Mouse (Mus musculus): Measurements from ENCODE around the gene Aaas. TPM values are rescaled to one million over a fixed set of nuclear protein-coding genes. Genes with fewer than 3 reads are reported as not detected.
A peak's percentile ranks its signal among the peaks of the same experiment; 100 is the strongest.
"Not testable (repeated sequence)": the region's sequence is repeated elsewhere in the genome, so short reads cannot be mapped to it uniquely, and the experiment has no call there.

The Aaas gene
- total RNA-seq, 2 experiments from 2014 or later, result 10.2 to 11.2 TPM

DNA sequence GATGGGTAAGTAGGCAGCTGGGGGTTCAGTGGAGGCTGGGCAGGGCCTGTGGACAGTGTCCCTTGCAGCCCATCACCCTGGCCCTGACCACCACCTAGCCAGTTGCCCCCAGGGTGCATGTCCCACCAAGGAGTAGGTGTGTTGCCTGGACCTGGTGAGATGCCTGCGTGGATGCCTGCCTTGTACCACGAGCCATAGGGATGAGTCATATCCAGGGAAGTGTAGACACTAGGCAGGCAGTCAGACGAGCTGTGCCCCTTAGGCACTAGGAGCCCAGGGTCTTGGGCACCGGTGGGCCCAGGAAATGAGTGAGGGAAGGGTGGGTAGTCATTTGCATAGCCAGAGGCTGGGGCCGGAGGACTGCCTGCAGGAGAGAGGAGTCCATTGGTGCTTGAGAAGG is 8.3 kb upstream of the Aaas start:
- intact Hi-C loops (cut with DNase I), result no loop called here
- no peak for DNase-seq (ENCODE audit: low spot score)

DNA sequence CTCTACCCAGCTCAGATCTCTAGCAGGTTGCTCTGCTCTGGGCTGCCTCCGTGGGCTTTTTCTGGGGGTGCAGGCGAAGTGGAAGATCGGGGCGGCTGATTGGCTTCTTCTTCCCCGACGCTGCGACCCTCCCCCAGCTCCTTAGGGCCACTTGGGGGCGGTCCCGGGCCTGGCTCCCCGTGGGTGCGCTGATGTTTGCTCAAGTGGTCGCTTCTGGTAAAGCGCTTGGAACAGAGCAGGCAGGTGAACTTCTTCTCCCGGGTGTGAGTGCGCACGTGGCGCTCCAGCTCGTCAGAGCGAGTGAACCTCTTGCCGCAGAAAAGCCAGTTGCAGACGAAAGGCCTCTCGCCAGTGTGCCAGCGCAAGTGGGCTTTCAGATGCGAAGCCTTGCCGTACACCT is 7.6 kb upstream of the Aaas start:
- DNase-seq (ENCODE audit: low spot score), result no peak

DNA sequence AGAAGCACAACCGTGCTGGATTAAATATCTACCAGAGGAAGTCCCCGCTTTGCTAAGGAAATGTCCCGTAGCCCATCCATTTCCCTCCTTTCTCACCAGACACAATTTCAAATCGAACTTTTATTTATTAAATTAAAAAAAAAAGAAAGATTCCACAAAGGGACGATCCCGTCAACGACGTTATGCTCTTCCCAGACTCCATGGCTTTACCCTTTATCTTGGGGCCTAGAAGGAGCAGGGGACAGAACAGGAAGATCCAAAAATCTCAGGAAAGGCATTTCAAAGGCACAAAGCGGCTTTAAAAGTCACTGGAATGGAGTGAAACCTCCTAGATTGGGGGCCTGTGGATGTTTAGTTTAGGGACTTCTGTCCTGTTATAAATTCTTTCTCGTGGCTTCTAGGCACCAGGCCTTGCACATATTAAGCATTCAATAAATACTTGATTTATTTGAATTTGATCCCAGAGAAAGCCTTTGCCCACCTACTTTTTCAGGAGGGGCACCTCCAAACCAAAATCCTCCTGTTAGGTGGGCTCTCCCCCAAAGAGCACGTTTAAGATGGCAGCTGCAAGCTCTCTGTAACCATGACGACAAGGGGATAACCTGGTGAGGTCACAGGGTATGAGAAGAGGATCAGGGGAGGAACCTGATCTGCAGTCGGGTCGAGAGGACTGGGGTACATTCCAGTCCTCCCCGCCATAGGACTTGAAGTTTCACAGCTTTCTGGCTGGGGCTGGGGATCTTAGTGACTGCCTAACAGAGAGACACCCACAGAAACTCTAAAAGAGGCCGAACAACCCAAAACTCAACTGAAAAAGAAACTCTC is 6.1 kb upstream of the Aaas start:
- intact Hi-C loops (cut with DNase I), result no loop called here
- no peak for DNase-seq (ENCODE audit: low spot score)

More for the DNA sequence above, 7.6 kb upstream of the Aaas start:
- intact Hi-C loops (cut with DNase I), result no loop called here

DNA sequence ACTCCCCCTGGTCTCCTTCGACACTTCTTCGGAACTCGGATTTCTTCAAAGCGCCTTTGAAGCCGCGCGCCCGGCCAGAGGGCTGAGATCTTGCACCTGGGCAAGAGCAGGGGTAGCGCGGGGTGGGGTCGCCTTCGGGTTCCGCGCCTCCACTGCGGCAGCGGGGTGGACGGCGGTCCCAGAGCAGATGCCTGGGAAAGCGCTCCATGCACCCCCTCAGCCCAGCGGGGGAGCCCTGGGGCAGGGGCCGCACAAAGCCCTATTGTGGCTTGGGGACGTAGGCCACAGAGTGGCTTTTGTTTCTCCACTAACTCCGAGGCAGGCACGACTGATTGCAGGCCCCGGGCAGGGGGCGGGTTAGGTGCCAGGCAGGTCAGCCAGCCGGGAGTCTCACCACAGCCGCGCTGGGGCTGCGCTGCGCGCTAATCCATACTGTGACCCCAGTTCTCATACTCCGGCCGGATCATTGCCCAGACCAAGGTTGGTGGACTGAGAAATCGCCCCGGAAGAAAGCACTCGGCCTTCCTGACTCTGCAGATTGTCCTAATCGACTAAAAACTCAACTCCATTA is 5.4 kb upstream of the Aaas start:
- intact Hi-C loops (cut with DNase I), result no loop called here
- no peak for DNase-seq (ENCODE audit: low spot score)

DNA sequence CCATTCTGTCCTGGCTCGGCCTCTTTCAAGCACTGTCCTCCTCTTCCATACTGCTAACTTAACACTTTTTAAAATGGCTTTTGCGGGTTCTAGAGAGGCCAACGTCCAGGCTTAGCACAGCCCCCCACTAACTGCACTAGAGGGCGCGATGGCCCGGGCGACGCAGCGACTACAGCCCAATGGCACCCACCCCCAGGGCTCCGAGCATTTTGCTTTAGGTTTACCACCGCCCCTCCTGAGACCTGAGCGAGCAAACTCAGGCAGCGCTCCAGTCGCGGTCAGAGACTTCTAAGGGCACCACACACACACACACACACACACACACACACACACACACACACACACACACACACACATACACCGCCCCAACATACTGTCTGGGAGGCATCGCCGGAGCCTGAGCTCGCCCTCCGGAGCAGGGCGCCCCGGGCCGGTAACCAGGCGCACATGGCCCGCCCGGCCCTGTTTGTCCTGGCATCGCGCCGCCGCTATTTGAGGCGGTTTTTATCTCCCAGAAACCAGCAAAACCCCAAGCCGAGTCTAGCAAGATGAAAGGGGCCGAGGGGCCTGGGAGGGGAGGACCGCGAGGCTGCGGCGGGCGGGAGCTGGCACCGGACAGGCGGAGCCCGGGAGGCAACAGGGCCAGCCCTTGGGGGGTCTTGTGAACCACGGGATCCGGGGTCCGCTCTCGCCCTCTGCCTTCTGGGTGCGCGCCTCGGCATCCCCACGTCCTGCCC is 4.7 kb upstream of the Aaas start:
- intact Hi-C loops (cut with DNase I), result no loop called here
- DNase-seq (ENCODE audit: low spot score), result no peak

DNA sequence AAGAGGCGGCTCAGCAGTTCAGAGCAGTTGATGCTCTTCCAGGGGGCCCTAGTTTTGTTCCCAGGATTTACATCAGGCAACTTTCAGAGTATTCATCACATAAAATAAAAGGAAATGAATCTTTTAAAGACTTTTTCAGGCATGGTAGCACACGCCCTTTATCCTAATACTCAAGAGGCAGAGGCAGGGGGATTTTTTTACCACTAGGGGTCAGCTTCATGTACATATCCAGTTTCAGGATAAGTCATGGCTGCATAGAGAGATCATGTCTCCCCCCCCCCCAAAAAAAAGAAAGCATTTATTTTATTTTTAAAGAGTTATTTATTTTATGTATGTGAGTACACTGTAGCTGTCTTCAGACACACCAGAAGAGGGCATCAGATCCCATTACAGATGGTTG is 3.4 kb upstream of the Aaas start:
- DNase-seq (ENCODE audit: low spot score), result no peak
- intact Hi-C loops (cut with DNase I), result no loop called here

DNA sequence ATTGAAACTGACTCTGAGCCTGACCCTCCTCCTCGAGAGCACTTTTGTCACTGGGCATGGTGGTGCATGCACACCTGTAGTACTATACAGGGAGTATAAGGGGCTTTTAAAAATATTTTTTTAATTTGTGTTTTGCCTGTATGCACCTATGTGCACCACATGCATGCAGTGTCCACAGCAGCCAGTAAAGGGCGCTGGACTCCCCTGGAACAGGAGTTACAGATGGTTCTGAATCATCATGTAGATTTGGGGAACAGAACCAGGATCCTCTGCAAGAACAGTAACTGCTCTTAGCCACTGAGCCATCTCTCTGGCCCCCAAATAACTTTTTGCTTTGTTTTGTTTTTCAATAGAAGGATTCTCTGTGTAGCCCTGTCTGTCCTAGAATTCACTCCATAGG is 1.6 kb upstream of the Aaas start:
- intact Hi-C loops (cut with DNase I), result no loop called here

DNA sequence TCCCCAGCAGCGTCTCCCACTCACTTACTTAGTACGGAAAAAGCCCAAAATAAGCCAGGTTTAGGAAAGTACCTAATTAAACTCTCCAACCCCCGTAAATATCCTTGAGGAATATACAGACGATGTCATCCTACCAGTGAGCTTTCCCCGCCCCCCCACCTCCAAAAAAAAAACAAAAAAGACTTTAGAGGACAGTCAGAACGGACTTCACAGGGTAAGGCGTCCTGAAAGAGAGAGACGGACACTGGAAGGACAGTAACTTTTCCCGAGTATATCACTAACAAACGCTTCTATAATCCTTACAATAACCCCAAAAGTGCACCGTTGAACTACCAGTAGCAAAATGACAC is 346 bp upstream of the Aaas start:
- intact Hi-C loops (cut with DNase I), result loop anchor here (2.0 kb wide), 1 partner anchor 26 kb away; no protein-coding TSS in a partner anchor
- DNase-seq (ENCODE audit: low spot score), result no peak

More for the DNA sequence above, 1.6 kb upstream of the Aaas start:
- no peak for DNase-seq (ENCODE audit: low spot score)

DNA sequence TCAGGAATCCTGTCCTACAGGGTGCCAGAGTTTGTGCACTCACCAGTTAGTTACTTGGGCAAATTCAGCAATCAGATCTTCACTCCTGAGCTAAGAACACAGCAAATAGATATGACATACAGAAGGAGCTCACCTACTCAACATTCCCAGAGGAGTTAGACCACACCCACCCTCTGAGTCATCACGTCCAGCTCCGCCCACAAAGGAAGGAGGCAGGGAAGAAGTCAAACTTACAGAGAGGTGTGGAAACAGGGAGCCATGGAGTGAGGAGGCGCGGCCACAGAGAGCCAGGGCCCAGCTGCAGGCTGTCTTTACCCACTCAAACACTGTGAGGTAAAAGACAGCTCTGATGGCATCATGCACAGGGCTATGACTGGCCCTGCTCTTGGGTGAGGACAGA is 4.1 kb downstream of the Aaas start:
- no peak for DNase-seq (ENCODE audit: low spot score)
- intact Hi-C loops (cut with DNase I), result no loop called here

DNA sequence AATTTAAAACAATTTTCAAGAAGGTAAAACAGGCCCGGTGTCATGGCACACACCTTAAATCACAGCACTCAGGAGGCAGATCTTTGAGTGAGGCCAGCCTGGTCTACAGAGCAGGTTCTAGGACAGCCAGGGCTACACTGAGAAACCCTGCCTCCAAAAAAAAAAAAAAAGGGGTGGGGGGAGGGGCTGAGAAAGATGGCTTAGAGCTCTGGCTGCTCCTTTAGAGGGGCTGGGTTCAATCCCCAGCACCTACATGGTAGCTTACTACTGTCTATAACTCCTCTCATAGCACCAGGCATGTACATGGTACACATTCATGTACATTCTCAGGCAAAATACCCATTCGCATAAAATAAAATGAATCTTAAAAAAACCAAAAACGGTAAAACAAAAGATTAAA is 6.1 kb downstream of the Aaas start:
- intact Hi-C loops (cut with DNase I), result loop anchor here (5.0 kb wide), 2 partner anchors 33 to 78 kb away; no protein-coding TSS in a partner anchor
- DNase-seq (ENCODE audit: low spot score), result no peak

DNA sequence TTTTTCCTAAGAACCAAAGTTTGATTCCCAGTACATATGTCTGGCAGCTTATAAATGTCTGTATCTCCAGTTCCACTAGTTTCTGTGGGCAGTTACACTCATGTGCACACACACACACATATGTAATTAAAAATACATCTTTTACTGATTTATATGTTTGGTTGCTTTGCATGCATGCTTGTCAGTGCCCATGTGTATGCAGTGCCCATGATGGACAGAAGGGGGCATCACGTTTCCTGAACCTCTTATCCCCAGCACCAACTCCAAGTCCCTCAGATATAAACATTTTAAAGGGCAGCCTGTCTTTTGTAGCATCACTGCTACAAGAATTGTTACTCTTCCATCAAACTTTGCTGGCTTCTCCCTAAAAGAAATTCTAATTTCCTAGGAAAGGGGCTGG is 9.0 kb downstream of the Aaas start:
- intact Hi-C loops (cut with DNase I), result loop anchor here (5.0 kb wide), 2 partner anchors 36 to 81 kb away; no protein-coding TSS in a partner anchor
- no peak for DNase-seq (ENCODE audit: low spot score)

DNA sequence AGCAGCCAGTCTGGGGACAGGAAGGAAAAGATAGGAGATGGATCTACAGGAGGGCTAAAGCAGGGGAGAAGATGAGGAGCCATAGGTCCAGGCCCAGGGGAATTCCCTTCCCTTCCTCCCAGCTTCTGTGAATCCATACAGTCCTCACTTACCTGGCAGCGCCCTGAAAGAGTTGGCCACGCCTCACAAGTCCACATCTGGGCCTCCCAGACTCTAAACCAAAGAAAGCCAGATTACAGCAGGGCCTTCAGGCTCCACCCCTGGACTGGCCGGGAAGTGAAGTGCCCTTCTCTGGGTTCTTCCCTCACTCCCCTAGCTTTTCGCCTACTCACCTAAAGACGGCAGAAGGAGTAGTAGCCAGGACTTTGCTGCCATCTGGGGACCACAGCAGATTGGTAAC is 11.0 kb downstream of the Aaas start:
- intact Hi-C loops (cut with DNase I), result loop anchor here (5.0 kb wide), 3 partner anchors 38 to 98 kb away; no protein-coding TSS in a partner anchor

DNA sequence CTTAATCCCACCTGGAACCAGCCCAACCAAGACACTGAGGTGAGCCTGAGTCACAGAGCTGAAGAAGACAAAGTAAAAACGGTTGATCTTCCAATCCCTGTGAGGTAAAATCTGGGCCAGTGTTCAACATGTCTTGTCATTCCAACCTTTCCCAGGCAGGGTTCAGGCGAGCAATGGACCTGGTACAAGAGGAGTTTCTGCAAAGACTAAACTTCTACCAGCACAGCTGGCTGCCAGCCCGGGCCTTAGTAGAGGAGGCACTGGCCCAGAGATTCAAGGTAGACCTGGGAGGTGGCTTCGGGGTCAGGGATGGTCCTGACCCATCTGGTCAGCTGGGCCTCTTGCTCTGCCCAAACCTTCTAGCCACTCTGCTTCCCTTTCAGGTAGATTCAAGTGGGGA is 13.6 kb downstream of the Aaas start:
- DNase-seq (ENCODE audit: low spot score), result no peak
- intact Hi-C loops (cut with DNase I), result loop anchor here (5.0 kb wide), 1 partner anchor 100 kb away; no protein-coding TSS in a partner anchor

More for the DNA sequence above, 11.0 kb downstream of the Aaas start:
- DNase-seq (ENCODE audit: low spot score), result no peak

DNA sequence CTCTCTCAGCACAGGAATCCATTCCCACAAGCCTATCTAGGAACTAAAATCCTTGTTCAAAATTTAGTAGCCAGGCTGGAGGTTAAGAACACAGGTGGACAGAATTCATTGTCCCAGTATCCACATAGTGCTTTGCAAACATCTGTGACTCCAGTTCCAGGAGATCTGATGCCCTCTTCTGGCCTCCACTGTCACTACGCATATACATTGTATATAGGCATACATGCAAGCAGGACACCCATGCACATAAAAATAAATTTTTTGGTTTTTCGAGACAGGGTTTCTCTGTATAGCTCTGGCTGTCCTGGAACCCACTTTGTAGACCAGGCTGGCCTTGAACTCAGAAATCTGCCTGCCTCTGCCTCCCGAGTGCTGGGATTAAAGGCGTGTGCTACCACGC is 14.6 kb downstream of the Aaas start:
- intact Hi-C loops (cut with DNase I), result loop anchor here (5.0 kb wide), 1 partner anchor 101 kb away; no protein-coding TSS in a partner anchor
- not testable (repeated sequence) for DNase-seq (ENCODE audit: low spot score)

DNA sequence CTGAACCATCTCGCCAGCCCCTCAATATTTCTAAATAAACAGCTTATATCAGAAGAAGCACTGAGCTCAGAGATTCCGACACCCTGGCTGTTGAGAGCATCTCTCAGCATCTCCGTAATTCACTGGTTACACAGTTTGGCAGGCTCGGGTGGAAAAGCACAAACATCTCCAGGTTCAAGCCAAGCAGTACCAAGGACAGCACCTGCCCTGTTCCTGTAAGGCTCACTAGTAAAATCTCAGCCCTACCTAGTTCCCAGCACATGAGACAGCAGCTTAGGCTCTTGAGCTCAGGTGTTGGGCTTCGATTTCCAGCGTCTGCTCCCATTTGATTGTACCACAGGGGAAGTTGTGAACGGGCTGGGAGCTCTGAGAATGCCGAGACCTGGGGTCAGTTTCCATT is 15.3 kb downstream of the Aaas start:
- DNase-seq (ENCODE audit: low spot score), result no peak
- intact Hi-C loops (cut with DNase I), result loop anchor here (5.0 kb wide), 1 partner anchor 102 kb away; no protein-coding TSS in a partner anchor

DNA sequence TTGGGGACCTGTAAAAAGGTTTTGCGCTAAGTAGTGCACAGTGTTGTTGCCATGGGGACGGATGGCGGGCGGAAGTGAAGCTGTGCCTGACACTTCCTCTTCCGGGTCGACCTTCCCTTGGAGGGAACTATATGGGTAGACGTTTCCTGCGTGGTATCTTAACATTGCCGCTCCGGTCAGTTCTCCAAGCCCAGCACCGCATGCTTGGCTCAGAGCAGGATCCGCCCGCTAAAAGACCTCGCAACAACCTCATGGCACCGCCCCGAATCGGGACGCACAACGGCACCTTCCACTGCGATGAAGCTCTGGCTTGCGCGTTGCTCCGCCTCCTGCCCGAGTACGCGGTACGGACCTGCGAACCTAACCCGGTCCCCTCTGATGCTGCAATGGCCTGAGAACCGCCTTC is 19.0 kb downstream of the Aaas start, which contains the start of gene Myg1:
TSS of gene Myg1 (plus strand) at position 100 of the 406 bp plus-strand sequence.
- intact Hi-C loops (cut with DNase I), result no loop called here
- DNase-seq (ENCODE audit: low spot score), result peak; percentile 63

DNA sequence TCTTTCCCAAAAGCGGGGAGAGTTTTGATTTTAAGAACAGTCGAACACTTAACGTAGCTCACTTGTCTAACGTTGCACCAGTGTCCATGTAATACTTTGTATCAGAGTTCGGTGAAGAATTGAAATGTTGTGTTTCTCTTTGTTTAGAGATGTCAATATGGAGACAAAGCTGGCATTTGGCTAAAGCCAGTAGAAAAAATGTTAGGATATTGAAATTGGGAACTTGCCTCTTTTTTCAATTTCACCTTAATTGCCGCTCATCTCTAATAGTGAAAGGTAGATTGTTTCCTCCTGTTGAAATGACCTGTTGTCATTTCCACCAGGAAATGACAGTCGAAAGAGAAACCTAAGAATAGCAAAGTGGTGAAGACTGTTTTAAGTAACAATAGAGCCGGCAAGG is 23.7 kb downstream of the Aaas start:
- intact Hi-C loops (cut with DNase I), result no loop called here
- no peak for DNase-seq (ENCODE audit: low spot score)

DNA sequence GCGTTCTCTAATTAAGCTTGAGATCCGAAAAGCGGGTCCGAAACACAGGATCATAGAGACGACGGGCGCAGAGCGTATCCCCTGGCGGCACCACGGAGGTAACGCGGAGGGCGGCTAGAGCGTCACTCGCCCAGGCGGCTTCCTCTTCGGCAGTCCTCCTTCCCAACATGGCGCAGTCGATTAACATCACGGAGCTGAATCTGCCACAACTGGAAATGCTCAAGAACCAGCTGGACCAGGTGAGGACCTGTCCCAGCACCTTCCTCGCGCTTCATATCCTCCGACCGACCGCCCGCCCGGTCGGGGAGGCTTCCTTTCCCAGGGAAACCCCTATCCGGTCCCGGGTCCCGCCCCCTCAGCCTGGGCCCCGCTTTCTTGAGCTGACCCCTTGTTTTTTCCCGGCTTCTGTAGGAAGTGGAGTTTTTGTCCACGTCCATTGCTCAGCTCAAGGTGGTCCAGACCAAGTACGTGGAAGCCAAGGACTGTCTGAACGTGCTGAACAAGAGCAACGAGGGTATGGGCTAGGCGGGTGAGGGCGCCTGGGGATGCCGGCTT is 24.5 kb downstream of the Aaas start, which contains the start of gene Pfdn5:
TSS of gene Pfdn5 (plus strand) at position 95 of the 555 bp plus-strand sequence.
- intact Hi-C loops (cut with DNase I), result no loop called here
- DNase-seq (ENCODE audit: low spot score), result peak; percentile 68

DNA sequence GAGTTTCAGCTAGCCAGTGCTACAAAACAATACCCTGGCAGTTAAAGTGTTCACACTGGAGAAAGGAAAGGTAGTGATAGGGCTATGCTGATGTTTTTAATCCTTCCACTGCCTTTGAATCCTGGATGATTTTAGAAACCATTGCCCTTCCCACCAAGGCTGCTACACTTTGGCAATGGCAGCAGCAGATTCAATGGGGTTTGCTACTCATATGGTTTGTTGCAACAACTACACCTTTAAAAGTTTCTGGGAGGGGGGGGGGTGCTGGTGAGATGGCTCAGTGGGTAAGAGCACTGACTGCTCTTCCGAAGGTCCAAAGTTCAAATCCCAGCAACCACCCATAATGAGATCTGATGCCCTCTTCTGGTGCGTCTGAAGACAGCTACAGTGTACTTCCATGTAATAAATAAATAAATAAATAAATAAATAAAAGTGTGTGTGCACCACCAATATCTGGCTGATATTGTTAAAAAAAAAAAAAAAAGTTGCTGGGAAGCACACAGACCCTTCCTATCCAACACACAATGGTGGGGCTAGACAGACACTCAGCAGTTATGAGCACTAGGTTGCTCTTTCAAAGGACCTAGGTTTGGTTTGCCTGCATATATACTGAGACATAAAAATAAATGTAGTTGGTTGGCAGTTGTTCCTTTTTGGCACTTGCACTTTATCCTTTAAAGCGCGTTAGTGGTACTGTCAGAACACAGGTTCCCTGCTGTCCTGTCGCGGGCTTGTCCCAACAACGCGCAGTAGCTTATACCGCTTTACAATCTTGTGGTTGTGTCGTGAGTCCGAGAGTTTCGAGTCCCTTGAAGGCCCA is 25.7 kb downstream of the Aaas start:
- DNase-seq (ENCODE audit: low spot score), result no peak
- intact Hi-C loops (cut with DNase I), result no loop called here
